Mouse (Mus musculus) lung, adult 2 months (tissue): ENCODE measurements around the gene Wnt7b.

Experiments used
- CTCF ChIP-seq: fragments of 200-500 bp; IDR thresholded peaks from 2 replicates; pipeline ENCODE4 v1.5.1; 2011; ENCODE audit warnings: mild to moderate bottlenecking, low read length, control low read depth; ENCODE audit not compliant: insufficient read depth
- POLR2A ChIP-seq: fragments of 200-500 bp; IDR thresholded peaks from 2 replicates; pipeline ENCODE4 v1.6.1; 2011; ENCODE audit warnings: low read depth, mild to moderate bottlenecking, control low read depth, low read length, borderline replicate concordance; ENCODE audit errors: extremely low read depth

- TF ChIP-seq CTCF (no peak), POLR2A (no peak)
These were observed 8.2 kb downstream of the Wnt7b start for GRCm38 (mm10) chr15:85574086-85574485.
